Mouse (Mus musculus): Measurements from ENCODE around the gene Cdk14.

DNA sequence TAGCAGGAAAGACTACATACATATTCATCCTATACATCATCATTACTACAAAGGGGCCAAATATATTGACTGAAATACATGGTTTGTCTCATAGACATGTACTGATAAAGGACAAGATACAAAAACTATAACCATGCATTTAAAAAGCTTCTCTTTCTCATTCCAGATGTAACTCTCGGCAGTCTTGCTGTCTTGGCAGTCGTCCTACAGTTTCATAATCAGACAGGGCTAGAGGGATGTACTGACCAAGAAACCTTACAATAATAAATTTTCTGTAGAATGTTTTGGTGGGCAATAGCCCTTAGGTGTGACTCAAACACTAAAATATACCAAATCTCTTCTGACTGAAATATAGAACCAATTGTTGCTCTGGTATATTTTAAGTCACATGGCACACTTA lies 389.7 kb downstream of the Cdk14 start:
- TF ChIP-seq MAFK (IDR thresholded peaks at IDR 0.05; ENCODE audit: insufficient read depth, low read depth, low read length) (no peak), CHD2 (IDR thresholded peaks at IDR 0.05; ENCODE audit: low read depth, low read length) (no peak)

All from ES-E14 (cell line).